Mouse (Mus musculus): ENCODE results near the gene Nod1. TPM values are rescaled to one million over a fixed set of nuclear protein-coding genes. Genes with fewer than 3 reads are reported as not detected.

Nod1 gene
- polyA plus RNA-seq (2014; fragmentation: Illumina TruSeq; extraction: RNeasy Lipid Tissue Mini Kit (QIAGEN cat#74804); ENCODE audit: low replicate concordance) = 1.9 TPM

GRCm38 (mm10) chr6:54972111-54972928 lies at the start of gene Nod1:
Gene Nod1, minus strand, starts transcription at chr6:54972612.

GRCm38 (mm10) chr6:54992734-54993260 lies 20.4 kb upstream of the Nod1 start, which contains the start of gene Ggct:
Gene Ggct, minus strand, starts transcription at chr6:54992950.

Other genes with a start within 250 kb of the Nod1 start
- 55.6 TPM for gene Znrf2, start 155.7 kb downstream of the Nod1 start, polyA plus RNA-seq (2014; fragmentation: Illumina TruSeq; extraction: RNeasy Lipid Tissue Mini Kit (QIAGEN cat#74804); ENCODE audit: low replicate concordance)
- 18.7 TPM for gene Ggct, start 20.3 kb upstream of the Nod1 start, polyA plus RNA-seq (2014; fragmentation: Illumina TruSeq; extraction: RNeasy Lipid Tissue Mini Kit (QIAGEN cat#74804); ENCODE audit: low replicate concordance)
- 71.4 TPM for gene Gars, start 65.4 kb upstream of the Nod1 start, polyA plus RNA-seq (2014; fragmentation: Illumina TruSeq; extraction: RNeasy Lipid Tissue Mini Kit (QIAGEN cat#74804); ENCODE audit: low replicate concordance)
- gene Crhr2, start 160.4 kb upstream of the Nod1 start, polyA plus RNA-seq (2014; fragmentation: Illumina TruSeq; extraction: RNeasy Lipid Tissue Mini Kit (QIAGEN cat#74804); ENCODE audit: low replicate concordance) = not detected
- not detected for gene Inmt, start 202.4 kb upstream of the Nod1 start, polyA plus RNA-seq (2014; fragmentation: Illumina TruSeq; extraction: RNeasy Lipid Tissue Mini Kit (QIAGEN cat#74804); ENCODE audit: low replicate concordance)
- gene Mindy4, start 230.8 kb upstream of the Nod1 start, polyA plus RNA-seq (2014; fragmentation: Illumina TruSeq; extraction: RNeasy Lipid Tissue Mini Kit (QIAGEN cat#74804); ENCODE audit: low replicate concordance) = 0.26 TPM

Measured in small intestine, adult 10 weeks (tissue).